In genomic region chr19:15800856-15801706, GRCm38 (mm10) we compare ENCODE assay signal across 8 mouse cellular contexts.
DNase-seq lines count a peak whose midpoint lies in the region; ATAC-seq and TF ChIP-seq lines count a peak whose summit lies in the region.

No protein-coding gene starts in this region.

- WGBS in liver, embryonic 11.5 days, result 27% methylated on average over 16 of the region's 16 CpGs
- WGBS in embryonic facial prominence, embryonic 12.5 days, result 14% methylated on average over 16 of the region's 16 CpGs
- 23% methylated on average over 16 of the region's 16 CpGs for WGBS in heart, embryonic 11.5 days (ENCODE audit: insufficient replicate concordance)
- 27% methylated on average over 16 of the region's 16 CpGs for WGBS in lung, adult 2 months

- TF ChIP-seq POLR2A in lung, adult 2 months (IDR thresholded peaks at IDR 0.05; ENCODE audit: borderline replicate concordance, extremely low read depth, low read depth, low read length), result no peak

- H3K27ac ChIP-seq in liver, embryonic 11.5 days (ENCODE audit: low read depth, low read length), result no peak overlapping the region
- H3K27ac ChIP-seq in embryonic facial prominence, embryonic 12.5 days, result peak overlapping the region; percentile 63
- H3K27ac ChIP-seq in heart, embryonic 11.5 days (ENCODE audit: low read depth, low read length), result no peak overlapping the region

- H3K4me1 ChIP-seq in liver, embryonic 11.5 days (replicated peaks; ENCODE audit: control insufficient read depth, insufficient read depth, low read length), result peaks cover 4% of the 10 kb centered on the region; the same call in 1 of the 2 replicates
- H3K4me1 ChIP-seq in embryonic facial prominence, embryonic 12.5 days, result peaks cover 15% of the 10 kb centered on the region; the same call in 1 of the 2 replicates
- no peaks in the 10 kb centered on the region for H3K4me1 ChIP-seq in heart, embryonic 11.5 days (ENCODE audit: control insufficient read depth, insufficient read depth, low read length)
- no peaks in the 10 kb centered on the region for H3K4me1 ChIP-seq in lung, adult 2 months (ENCODE audit: control insufficient read depth, insufficient read depth, low read length)

- no peaks in the 10 kb centered on the region for H3K36me3 ChIP-seq in liver, embryonic 11.5 days (ENCODE audit: control insufficient read depth, insufficient read depth, low read length)
- no peaks in the 10 kb centered on the region for H3K36me3 ChIP-seq in embryonic facial prominence, embryonic 12.5 days
- H3K36me3 ChIP-seq in heart, embryonic 11.5 days (ENCODE audit: control insufficient read depth, insufficient read depth, low read length), result no peaks in the 10 kb centered on the region

- H3K4me2 ChIP-seq in liver, embryonic 11.5 days, result peak overlapping the region; percentile 61
- H3K4me2 ChIP-seq in embryonic facial prominence, embryonic 12.5 days (replicated peaks), result peak overlapping the region; percentile 62
- peak overlapping the region; percentile 72 for H3K4me2 ChIP-seq in heart, embryonic 11.5 days

- DNase-seq in liver, embryonic 11.5 days (ENCODE audit: low spot score), result no peak
- DNase-seq in liver, result no peak
- DNase-seq in layer of hippocampus, adult 9-10 months (ENCODE audit: low spot score), result peak; percentile 43
- DNase-seq in lung, adult 2 months, result peak; percentile 8
- DNase-seq in retina, embryonic 14.5 days (ENCODE audit: low spot score), result peak; percentile 79

- H3K27me3 ChIP-seq in liver, embryonic 11.5 days (replicated peaks; ENCODE audit: control insufficient read depth, insufficient read depth, low read length), result no peaks in the 10 kb centered on the region
- peaks cover 18% of the 10 kb centered on the region for H3K27me3 ChIP-seq in embryonic facial prominence, embryonic 12.5 days
- H3K27me3 ChIP-seq in heart, embryonic 11.5 days (ENCODE audit: control insufficient read depth, insufficient read depth, low read length), result peaks cover 3% of the 10 kb centered on the region; the same call in 1 of the 2 replicates

- H3K4me3 ChIP-seq in liver, embryonic 11.5 days (ENCODE audit: low read depth, low read length), result peak overlapping the region; percentile 35
- peak overlapping the region; percentile 31 for H3K4me3 ChIP-seq in embryonic facial prominence, embryonic 12.5 days
- H3K4me3 ChIP-seq in heart, embryonic 11.5 days (ENCODE audit: low read depth, low read length), result peak overlapping the region; percentile 42
- no peak overlapping the region for H3K4me3 ChIP-seq in lung, adult 2 months (replicated peaks; ENCODE audit: extremely low read depth, low read depth, low read length)

- TF ChIP-seq CTCF in lung, adult 2 months (IDR thresholded peaks at IDR 0.05; ENCODE audit: insufficient read depth, low read length), result no peak

- no peak for ATAC-seq in liver, embryonic 11.5 days (replicated peaks; ENCODE audit: low FRiP score)
- ATAC-seq in embryonic facial prominence, embryonic 12.5 days (ENCODE audit: insufficient number of reproducible peaks, insufficient read depth, low FRiP score, low TSS enrichment), result peak; percentile 42; the same call in 1 of the 2 replicates
- ATAC-seq in heart, embryonic 11.5 days (replicated peaks; ENCODE audit: insufficient number of reproducible peaks, low FRiP score, low TSS enrichment), result no peak; the same call in 1 of the 2 replicates
- no peak for ATAC-seq in activated CD4-positive, CD25-positive, alpha-beta regulatory T cell, adult 4 months

- no peaks in the 10 kb centered on the region for H3K9me3 ChIP-seq in liver, embryonic 11.5 days (ENCODE audit: control insufficient read depth, low read length)
- no peaks in the 10 kb centered on the region for H3K9me3 ChIP-seq in embryonic facial prominence, embryonic 12.5 days
- H3K9me3 ChIP-seq in heart, embryonic 11.5 days (replicated peaks; ENCODE audit: control insufficient read depth, low read length), result no peaks in the 10 kb centered on the region

- H3K9ac ChIP-seq in liver, embryonic 11.5 days (ENCODE audit: low read depth, low read length), result no peak overlapping the region
- H3K9ac ChIP-seq in embryonic facial prominence, embryonic 12.5 days, result no peak overlapping the region
- peak overlapping the region; percentile 23 for H3K9ac ChIP-seq in heart, embryonic 11.5 days (ENCODE audit: low read depth, low read length)

Comparison
In these comparisons a context has a peak if more than half of its experiments do, and no peak if none do; other contexts are left out.
1. DNase-seq: peak in layer of hippocampus, adult 9-10 months (single experiment), lung, adult 2 months (single experiment) and retina, embryonic 14.5 days (single experiment); none in liver, embryonic 11.5 days (single experiment) and liver (single experiment).
2. Peak in every context shown above with its lines, with median percentiles within 50 percentile points of each other: H3K4me2 ChIP-seq.